Mouse (Mus musculus) embryonic fibroblast, embryonic 13.5 days (primary cell): ENCODE results near the gene Gpd1l. TPM values are rescaled to one million over a fixed set of nuclear protein-coding genes. Genes with fewer than 3 reads are reported as not detected.

Experiments used
- H3K27ac ChIP-seq: 2 replicates; pipeline ENCODE4 v1.5.1; 2012; ENCODE audit warnings: low read length, control low read depth, inconsistent platforms; ENCODE audit not compliant: insufficient read depth
- H3K4me1 ChIP-seq: 2 replicates; pipeline ENCODE4 v1.6.1; 2011; ENCODE audit warnings: low read length; ENCODE audit not compliant: control insufficient read depth, insufficient read depth
- H3K4me3 ChIP-seq: 2 replicates; pipeline ENCODE4 v1.5.1; 2011; ENCODE audit warnings: mild to moderate bottlenecking, control low read depth, low read length; ENCODE audit not compliant: insufficient read depth
- CTCF ChIP-seq: IDR thresholded peaks from 2 replicates; pipeline ENCODE4 v1.5.1; 2011; ENCODE audit warnings: mild to moderate bottlenecking, control low read depth, low read length, moderate library complexity, borderline replicate concordance; ENCODE audit not compliant: insufficient read depth
- POLR2A ChIP-seq: IDR thresholded peaks from 2 replicates; pipeline ENCODE4 v1.6.1; 2011; ENCODE audit warnings: low read depth, mild to moderate bottlenecking, control low read depth, low read length, moderate library complexity
- polyA plus RNA-seq: library from polyadenylated mRNA; stranded (reverse); fragments of >200 nt; gene quantifications from 2 replicates; pipeline ENCODE4 v1.2.4, GENCODE M21; 2011; ENCODE audit warnings: low read depth; ENCODE audit not compliant: missing spikeins, insufficient read length

The Gpd1l gene
- polyA plus RNA-seq, 1 experiment = 8.9 TPM

DNA sequence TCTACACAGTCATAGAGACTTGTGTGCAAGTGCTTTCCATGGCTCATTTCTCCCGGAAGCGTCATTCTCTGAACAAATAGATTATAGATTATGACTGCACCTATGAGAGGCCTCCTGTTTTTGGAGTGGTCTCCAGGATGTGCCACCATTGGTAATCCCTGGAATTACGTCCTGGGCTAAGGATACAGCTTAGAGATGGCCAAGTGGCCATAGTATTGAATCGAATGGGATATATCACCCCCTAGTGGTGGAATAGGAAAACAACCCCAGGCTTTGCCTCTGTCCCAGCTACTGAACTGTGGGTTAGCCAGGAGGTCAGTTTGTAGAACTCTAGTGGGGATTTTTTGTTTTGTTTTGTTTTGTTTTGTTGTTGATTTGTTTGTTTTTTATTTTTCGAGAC lies 23.2 kb upstream of the Gpd1l start:
- Histone ChIP-seq H3K27ac (no peak overlapping the region), H3K4me3 (no peak overlapping the region), H3K4me1 (no peaks in the 10 kb centered on the region)
- TF ChIP-seq POLR2A = no peak
- TF ChIP-seq CTCF = no peak

DNA sequence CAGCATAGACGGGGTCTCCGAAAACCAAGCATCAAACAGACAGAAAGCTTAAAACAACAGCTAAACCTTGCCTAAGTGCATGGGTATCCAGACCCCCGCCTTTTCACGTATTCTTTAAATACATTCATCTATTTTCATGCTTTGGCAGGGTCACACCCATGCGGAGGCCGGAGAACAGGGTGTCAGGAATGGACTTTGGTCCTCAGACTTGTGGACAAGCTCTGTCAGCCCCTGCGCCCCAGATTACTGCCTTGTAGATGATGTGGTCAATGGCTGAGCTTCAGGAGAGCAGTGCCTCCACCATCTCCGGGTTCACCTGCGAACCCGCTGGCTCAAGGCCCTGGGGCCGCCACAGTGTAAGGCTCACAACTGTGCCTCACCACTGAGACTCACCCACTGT lies 21.6 kb upstream of the Gpd1l start:
- Histone ChIP-seq H3K27ac (no peak overlapping the region), H3K4me3 (no peak overlapping the region), H3K4me1 (no peaks in the 10 kb centered on the region)
- TF ChIP-seq CTCF (no peak), POLR2A (no peak)

DNA sequence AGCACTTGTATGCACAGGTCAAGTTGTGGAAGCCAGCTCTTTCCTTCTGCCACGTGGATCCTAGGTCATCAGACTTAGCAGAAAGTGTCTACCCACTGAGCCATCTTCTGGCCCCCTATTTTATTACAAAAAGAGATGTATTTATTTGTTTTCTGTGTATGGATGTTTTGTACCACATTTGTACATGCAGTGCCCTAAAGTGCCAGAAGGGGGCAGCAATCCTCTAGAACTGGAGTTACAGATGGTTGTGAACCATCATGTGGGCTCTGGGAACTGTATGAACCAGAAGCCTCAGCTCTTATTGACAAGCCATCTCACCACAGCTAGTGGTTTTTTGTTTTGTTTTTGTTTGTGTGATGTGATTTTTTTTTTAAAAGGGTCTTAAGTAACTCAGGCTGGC lies 19.1 kb upstream of the Gpd1l start:
- Histone ChIP-seq H3K4me3 (no peak overlapping the region), H3K27ac (no peak overlapping the region), H3K4me1 (peaks cover 8% of the 10 kb centered on the region; the same call in 1 of the 2 replicates)
- TF ChIP-seq POLR2A = no peak
- TF ChIP-seq CTCF = no peak

DNA sequence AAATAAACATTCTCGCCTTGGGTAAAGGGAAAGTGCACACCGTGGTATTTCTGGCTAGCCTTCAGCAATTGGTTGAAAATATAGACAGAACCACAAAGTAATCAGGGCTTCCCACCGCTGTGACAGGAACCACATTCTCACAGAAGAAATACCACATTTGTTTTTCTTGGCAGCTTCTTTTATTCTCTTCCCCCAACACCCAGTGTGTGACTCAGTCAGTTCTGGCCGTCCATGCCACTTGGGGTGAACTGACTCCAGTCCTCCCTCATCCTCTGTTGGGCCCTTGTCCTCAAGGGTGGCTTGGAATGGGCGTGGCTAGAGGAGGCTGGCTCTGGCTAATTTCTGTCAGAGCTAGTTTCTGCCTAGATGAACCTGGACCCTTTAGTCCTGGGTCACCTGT lies 14.6 kb upstream of the Gpd1l start:
- 0 out of 2 replicates have a peak overlapping the region, but pooled peaks have one; percentile 3 for H3K27ac ChIP-seq
- TF ChIP-seq CTCF = no peak
- TF ChIP-seq POLR2A = no peak

DNA sequence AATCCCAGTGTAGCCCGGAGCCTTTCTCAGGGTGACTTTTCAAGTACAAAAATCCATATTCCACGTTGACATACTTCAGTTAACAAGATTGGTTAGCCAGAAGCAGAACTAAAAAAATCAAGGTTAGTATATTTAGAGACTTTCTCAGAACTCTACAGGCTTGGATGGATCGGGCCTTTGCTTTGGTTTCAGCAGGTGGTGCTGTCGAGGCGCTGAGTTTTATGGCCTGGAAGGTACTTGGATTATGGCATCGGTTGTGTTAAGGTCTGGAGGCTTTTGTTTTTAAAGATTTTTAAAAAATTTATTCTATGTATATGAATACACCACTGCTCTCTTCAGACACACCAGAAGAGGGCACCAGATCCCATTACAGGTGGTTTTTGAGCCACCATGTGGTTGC lies 11.8 kb upstream of the Gpd1l start:
- Histone ChIP-seq H3K4me1 (peaks cover 9% of the 10 kb centered on the region; the same call in 1 of the 2 replicates), H3K4me3 (no peak overlapping the region), H3K27ac (no peak overlapping the region)
- TF ChIP-seq CTCF = no peak
- TF ChIP-seq POLR2A = no peak

More for the DNA sequence above, 14.6 kb upstream of the Gpd1l start:
- peaks cover 9% of the 10 kb centered on the region; the same call in 1 of the 2 replicates for H3K4me1 ChIP-seq
- H3K4me3 ChIP-seq = 0 out of 2 replicates have a peak overlapping the region, but pooled peaks have one; percentile 1

DNA sequence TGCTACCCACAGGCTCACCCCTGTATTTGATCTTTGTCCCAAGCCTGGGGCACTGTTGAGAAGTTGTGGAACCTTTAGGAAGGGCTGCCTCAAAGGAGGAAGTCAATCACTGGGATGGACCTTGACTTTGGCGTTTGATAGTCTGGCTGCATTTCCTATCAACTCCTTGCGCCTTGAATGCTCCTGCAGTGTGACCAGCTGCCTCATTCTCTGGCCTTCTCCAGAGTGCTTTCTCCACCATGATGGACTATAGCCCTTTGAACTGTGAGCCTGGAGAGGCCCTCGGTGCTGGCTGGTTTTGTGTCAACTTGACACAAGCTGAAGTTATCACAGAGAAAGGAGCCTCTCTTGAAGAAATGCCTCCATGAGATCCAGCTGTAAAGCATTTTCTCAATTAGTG lies 10.9 kb upstream of the Gpd1l start:
- no peak overlapping the region for H3K27ac ChIP-seq
- no peak overlapping the region for H3K4me3 ChIP-seq
- H3K4me1 ChIP-seq = peaks cover 9% of the 10 kb centered on the region; the same call in 1 of the 2 replicates
- TF ChIP-seq CTCF (no peak), POLR2A (no peak)

DNA sequence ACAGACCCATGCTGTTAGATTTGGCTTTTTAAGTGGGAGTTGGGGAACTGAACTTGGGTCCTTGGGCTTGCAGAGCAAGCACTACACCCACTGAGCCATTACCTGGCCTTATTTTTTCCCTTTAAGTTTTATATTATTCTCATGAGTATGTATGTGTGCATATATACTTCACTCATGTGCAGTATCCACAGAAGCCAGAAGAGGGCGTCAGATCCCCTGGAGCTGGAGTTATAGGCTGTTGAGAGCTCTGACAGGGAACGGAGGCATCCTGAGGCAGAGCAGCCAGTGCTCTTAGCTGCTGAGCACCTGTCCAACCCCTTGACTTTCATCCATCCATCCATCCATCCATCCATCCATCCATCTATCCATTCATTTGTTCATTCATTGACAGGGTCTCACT lies 2.9 kb upstream of the Gpd1l start:
- H3K27ac ChIP-seq = no peak overlapping the region
- H3K4me3 ChIP-seq = no peak overlapping the region
- TF ChIP-seq POLR2A (no peak), CTCF (no peak)
- no peaks in the 10 kb centered on the region for H3K4me1 ChIP-seq

DNA sequence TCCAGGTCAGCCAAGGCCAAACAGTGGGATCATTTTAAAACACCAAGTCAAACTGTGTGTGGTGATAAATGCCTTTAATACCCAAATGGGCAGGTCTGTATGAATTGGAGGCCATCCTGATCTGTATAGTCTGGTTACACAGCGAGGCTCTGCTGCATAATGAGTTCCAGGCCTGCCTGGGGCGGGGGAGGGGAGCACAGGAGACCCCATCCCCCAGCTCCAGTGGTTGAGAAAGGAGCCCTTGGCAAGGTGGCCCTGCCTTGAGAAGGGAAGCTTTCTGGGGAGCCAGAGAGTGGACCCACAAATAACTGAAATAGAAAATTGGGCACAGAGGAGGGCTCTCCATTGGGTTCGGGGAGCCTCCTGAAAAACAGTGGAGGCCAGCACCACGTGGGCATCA lies 1.5 kb upstream of the Gpd1l start:
- TF ChIP-seq POLR2A (no peak), CTCF (no peak)
- no peaks in the 10 kb centered on the region for H3K4me1 ChIP-seq
- H3K27ac ChIP-seq = no peak overlapping the region
- no peak overlapping the region for H3K4me3 ChIP-seq

DNA sequence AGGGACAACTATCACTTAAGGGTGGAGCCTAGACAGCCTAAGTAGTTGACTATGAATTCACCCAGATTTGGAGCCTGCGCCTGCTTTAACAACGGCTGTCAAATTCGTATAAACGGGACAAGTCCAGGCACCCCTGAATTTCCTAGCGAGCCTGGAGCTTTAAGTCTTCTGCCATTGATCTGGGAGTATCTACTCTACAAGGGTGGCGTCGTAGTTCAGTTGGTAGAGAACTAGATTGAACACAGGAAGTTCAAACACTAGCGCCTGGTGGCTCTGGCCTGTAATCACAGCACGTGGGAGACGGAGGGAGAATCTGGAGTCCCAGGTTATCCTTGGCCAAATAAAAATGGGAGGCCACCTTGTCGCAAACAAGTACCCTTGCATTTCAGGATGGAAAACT lies 444 bp upstream of the Gpd1l start:
- H3K4me1 ChIP-seq = no peaks in the 10 kb centered on the region
- TF ChIP-seq POLR2A = no peak
- H3K4me3 ChIP-seq = no peak overlapping the region
- H3K27ac ChIP-seq = no peak overlapping the region

DNA sequence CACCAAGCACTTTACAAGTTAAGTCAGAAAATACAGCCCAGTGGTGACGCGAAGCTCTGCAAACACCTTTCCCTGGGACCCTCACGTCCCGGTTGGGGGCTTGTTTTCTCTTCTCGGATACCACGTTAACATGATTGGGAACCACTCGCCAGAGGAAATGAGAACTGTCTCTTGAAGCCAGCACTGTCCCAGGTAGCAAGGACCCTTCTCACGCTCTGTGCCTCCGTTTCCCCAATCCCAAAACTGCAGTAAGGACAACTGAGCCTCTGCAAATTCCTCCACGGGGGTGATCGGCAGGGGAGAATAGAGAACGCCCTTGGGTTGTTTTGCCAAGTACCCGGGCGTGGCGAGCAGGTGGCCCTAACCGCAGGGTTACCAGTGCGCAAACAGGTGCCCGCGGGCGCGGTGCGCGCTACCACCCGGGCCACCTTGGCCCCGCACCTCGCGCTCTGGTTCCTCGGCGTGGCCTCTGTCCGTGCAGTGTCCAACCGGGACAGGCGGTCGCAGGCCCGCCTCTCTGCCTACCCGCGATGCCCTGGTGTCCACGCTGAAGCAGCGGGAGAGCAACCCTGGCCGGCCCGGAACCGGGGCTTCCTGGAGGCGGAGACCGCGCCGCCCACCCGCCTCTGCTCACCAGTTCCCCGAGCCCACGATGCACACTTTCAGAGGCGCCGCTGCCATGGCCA lies 607 bp downstream of the Gpd1l start:
- Histone ChIP-seq H3K4me3 (peak overlapping the region; percentile 60), H3K27ac (peak overlapping the region; percentile 12; the same call in 1 of the 2 replicates), H3K4me1 (no peaks in the 10 kb centered on the region)
- TF ChIP-seq CTCF (no peak), POLR2A (no peak)
